In the genomic region with DNA sequence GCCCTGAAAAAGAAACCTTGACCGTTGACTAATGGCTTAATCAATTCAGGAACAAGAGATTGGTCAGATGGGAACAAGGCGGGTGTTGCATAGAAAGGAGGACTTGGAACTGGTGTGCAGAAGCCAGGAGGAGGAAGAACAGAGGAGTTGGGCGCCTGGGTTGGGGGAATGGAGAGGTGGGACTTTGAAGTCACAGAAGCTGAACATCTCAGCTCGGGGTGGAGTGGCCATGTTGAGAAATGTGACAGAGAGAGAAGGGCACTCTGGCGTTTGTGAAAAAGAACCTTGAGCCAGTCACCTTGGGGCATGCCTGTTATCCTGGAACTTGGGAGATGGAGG, we compare ENCODE assay signal across 11 mouse cellular contexts. TPM values are rescaled to one million over a fixed set of nuclear protein-coding genes. Genes with fewer than 3 reads are reported as not detected.
DNase-seq lines count a peak whose midpoint lies in the region; ATAC-seq and TF ChIP-seq lines count a peak whose summit lies in the region.
"Had no signal": no experiment of that assay in that cellular context is flagged by ENCODE, and none has a peak within 500 bp of the region (broad histone marks: within the 10 kb centered on the region; RNA-seq: fewer than 3 reads in every experiment).

No protein-coding gene starts in this region.

- H3K4me1 ChIP-seq in heart, embryonic 13.5 days, result peaks cover 81% of the 10 kb centered on the region
- H3K4me1 ChIP-seq in heart, embryonic 10.5 days, result peaks cover 79% of the 10 kb centered on the region
- H3K4me1 ChIP-seq in lung, postnatal 0 days (ENCODE audit: insufficient read depth, low read depth, low read length), result peaks cover 53% of the 10 kb centered on the region
- peaks cover 66% of the 10 kb centered on the region for H3K4me1 ChIP-seq in intestine, embryonic 14.5 days (replicated peaks; ENCODE audit: control insufficient read depth, insufficient read depth, low read length)
- H3K4me1 ChIP-seq in liver, postnatal 0 days (ENCODE audit: insufficient read depth), result peaks cover 52% of the 10 kb centered on the region
- peaks cover 7% of the 10 kb centered on the region for H3K4me1 ChIP-seq in cerebellum, adult 2 months (ENCODE audit: control insufficient read depth, insufficient read depth, low read length)

- no peaks in the 10 kb centered on the region for H3K27me3 ChIP-seq in heart, embryonic 13.5 days (replicated peaks)
- H3K27me3 ChIP-seq in heart, embryonic 10.5 days (ENCODE audit: insufficient read depth, poor library complexity, severe bottlenecking), result peaks cover 16% of the 10 kb centered on the region; the same call in 1 of the 2 replicates
- H3K27me3 ChIP-seq in lung, postnatal 0 days (replicated peaks; ENCODE audit: insufficient read depth, low read length), result no peaks in the 10 kb centered on the region
- no peaks in the 10 kb centered on the region for H3K27me3 ChIP-seq in intestine, embryonic 14.5 days (replicated peaks; ENCODE audit: control insufficient read depth, insufficient read depth, low read length)
- H3K27me3 ChIP-seq in liver, postnatal 0 days (ENCODE audit: insufficient read depth, low read length), result no peaks in the 10 kb centered on the region
- no peaks in the 10 kb centered on the region; the same call in 1 of the 2 replicates for H3K27me3 ChIP-seq in cerebellum, adult 2 months (ENCODE audit: control insufficient read depth, insufficient read depth, low read length)

- no peak overlapping the region for H3K9ac ChIP-seq in heart, embryonic 13.5 days
- no peak overlapping the region for H3K9ac ChIP-seq in lung, postnatal 0 days (replicated peaks; ENCODE audit: low read depth)
- no peak overlapping the region for H3K9ac ChIP-seq in intestine, embryonic 14.5 days (ENCODE audit: low read length)
- H3K9ac ChIP-seq in liver, postnatal 0 days (replicated peaks), result peak overlapping the region; percentile 30

- 56% methylated on average over 5 of the region's 5 CpGs for WGBS in heart, embryonic 13.5 days
- 55% methylated on average over 5 of the region's 5 CpGs for WGBS in heart, embryonic 10.5 days
- WGBS in lung, postnatal 0 days, result 40% methylated on average over 5 of the region's 5 CpGs
- WGBS in intestine, embryonic 14.5 days, result 64% methylated on average over 5 of the region's 5 CpGs
- WGBS in liver, postnatal 0 days (ENCODE audit: insufficient replicate concordance), result 40% methylated on average over 5 of the region's 5 CpGs
- WGBS in cerebellum, adult 2 months, result 77% methylated on average over 5 of the region's 5 CpGs

- TF ChIP-seq EP300 in lung, postnatal 0 days (IDR thresholded peaks at IDR 0.05), result no peak
- no peak for TF ChIP-seq EP300 in liver, postnatal 0 days (IDR thresholded peaks at IDR 0.05; ENCODE audit: low read depth)

- no peak for DNase-seq in heart, embryonic 10.5 days (ENCODE audit: low spot score)
- DNase-seq in lung, postnatal 0 days (ENCODE audit: low spot score), result peak; percentile 75
- DNase-seq in lung, postnatal 25 days (ENCODE audit: low spot score), result no peak
- no peak for DNase-seq in intestine, embryonic 14.5 days (ENCODE audit: low spot score)
- no peak for DNase-seq in liver, postnatal 0 days
- DNase-seq in cerebellum, adult 2 months, result no peak
- DNase-seq in layer of hippocampus, adult 8-10 months (ENCODE audit: low spot score in 2 of 2), result no peak
- DNase-seq: cerebellum, adult 11-12 months; right cerebral cortex, postnatal 4 days had no signal

- no peaks in the 10 kb centered on the region for H3K9me3 ChIP-seq in heart, embryonic 13.5 days
- no peaks in the 10 kb centered on the region for H3K9me3 ChIP-seq in heart, embryonic 10.5 days
- H3K9me3 ChIP-seq in lung, postnatal 0 days (ENCODE audit: low read length), result no peaks in the 10 kb centered on the region
- no peaks in the 10 kb centered on the region for H3K9me3 ChIP-seq in intestine, embryonic 14.5 days (ENCODE audit: control insufficient read depth, low read length)
- H3K9me3 ChIP-seq in liver, postnatal 0 days (ENCODE audit: low read length), result no peaks in the 10 kb centered on the region

- H3K36me3 ChIP-seq in heart, embryonic 13.5 days, result peaks cover 3% of the 10 kb centered on the region
- peaks cover under 1% of the 10 kb centered on the region; the same call in 1 of the 2 replicates for H3K36me3 ChIP-seq in heart, embryonic 10.5 days
- H3K36me3 ChIP-seq in lung, postnatal 0 days (ENCODE audit: insufficient read depth, low read length), result 0 out of 2 replicates have a peak, but pooled peaks cover 1% of the 10 kb centered on the region
- peaks cover 4% of the 10 kb centered on the region for H3K36me3 ChIP-seq in intestine, embryonic 14.5 days (ENCODE audit: control insufficient read depth, insufficient read depth, low read length)
- peaks cover under 1% of the 10 kb centered on the region for H3K36me3 ChIP-seq in liver, postnatal 0 days (replicated peaks; ENCODE audit: insufficient read depth, low read length)

- no peak overlapping the region; the same call in 1 of the 2 replicates for H3K4me3 ChIP-seq in heart, embryonic 13.5 days
- H3K4me3 ChIP-seq in heart, embryonic 10.5 days, result no peak overlapping the region
- H3K4me3 ChIP-seq in lung, postnatal 0 days (ENCODE audit: low read depth, low read length), result no peak overlapping the region
- no peak overlapping the region for H3K4me3 ChIP-seq in intestine, embryonic 14.5 days (ENCODE audit: low read depth, low read length)
- H3K4me3 ChIP-seq in liver, postnatal 0 days (ENCODE audit: low read depth, low read length), result peak overlapping the region; percentile 67
- H3K4me3 ChIP-seq in cerebellum, adult 2 months (replicated peaks; ENCODE audit: insufficient read depth, low read depth, low read length), result no peak overlapping the region

- no peak for TF ChIP-seq POLR2A in cerebellum, adult 2 months (IDR thresholded peaks at IDR 0.05; ENCODE audit: borderline replicate concordance, insufficient read depth, low read length)

- ATAC-seq in heart, embryonic 13.5 days (ENCODE audit: extremely low read depth, insufficient number of reproducible peaks, low FRiP score, low TSS enrichment), result no peak
- ATAC-seq in lung, postnatal 0 days, result no peak
- no peak for ATAC-seq in intestine, embryonic 14.5 days (replicated peaks; ENCODE audit: low FRiP score, low TSS enrichment, low read depth)
- no peak for ATAC-seq in liver, postnatal 0 days

- TF ChIP-seq CTCF in lung, postnatal 0 days (IDR thresholded peaks at IDR 0.05), result no peak
- no peak for TF ChIP-seq CTCF in liver, postnatal 0 days (IDR thresholded peaks at IDR 0.05; ENCODE audit: low read depth)
- no peak for TF ChIP-seq CTCF in cerebellum, adult 2 months (IDR thresholded peaks at IDR 0.05; ENCODE audit: borderline replicate concordance, insufficient read depth, low read depth, low read length)

- 0 out of 2 replicates have a peak overlapping the region, but pooled peaks have one; percentile 8 for H3K27ac ChIP-seq in heart, embryonic 13.5 days (replicated peaks)
- no peak overlapping the region for H3K27ac ChIP-seq in heart, embryonic 10.5 days
- 0 out of 2 replicates have a peak overlapping the region, but pooled peaks have one; percentile 28 for H3K27ac ChIP-seq in lung, postnatal 0 days (ENCODE audit: low read length)
- H3K27ac ChIP-seq in intestine, embryonic 14.5 days (ENCODE audit: low read depth), result no peak overlapping the region
- H3K27ac ChIP-seq in liver, postnatal 0 days (ENCODE audit: low read depth), result peak overlapping the region; percentile 97; the same call in 1 of the 2 replicates
- H3K27ac ChIP-seq in cerebellum, adult 2 months (ENCODE audit: insufficient read depth, low read length), result no peak overlapping the region

- H3K4me2 ChIP-seq in heart, embryonic 13.5 days, result peak overlapping the region; percentile 90
- H3K4me2 ChIP-seq in lung, postnatal 0 days (replicated peaks; ENCODE audit: low read depth, low read length), result peak overlapping the region; percentile 79
- peak overlapping the region; percentile 56; the same call in 1 of the 2 replicates for H3K4me2 ChIP-seq in intestine, embryonic 14.5 days (ENCODE audit: low read length)
- peak overlapping the region; percentile 88 for H3K4me2 ChIP-seq in liver, postnatal 0 days (ENCODE audit: low read depth, low read length)

RNA-seq across cellular contexts. Expression of gene Tnfrsf1a, which starts 2.9 kb away (rescaled TPM):
- 39.0 and 43.8 TPM in 2 replicates for polyA plus RNA-seq in heart, embryonic 13.5 days (2015; fragmentation: Nextera tagmentation; extraction: Ambion mirVana)
- polyA plus RNA-seq in heart, embryonic 10.5 days (2016; fragmentation: Nextera tagmentation; extraction: Ambion mirVana), result 33.6 and 35.3 TPM in 2 replicates
- polyA plus RNA-seq in lung, postnatal 0 days (2015; fragmentation: Nextera tagmentation; extraction: Ambion mirVana), result 107 and 108 TPM in 2 replicates
- polyA plus RNA-seq in intestine, embryonic 14.5 days (2014; fragmentation: Nextera tagmentation; extraction: Ambion mirVana), result 60.6 and 63.3 TPM in 2 replicates
- polyA plus RNA-seq in liver, postnatal 0 days (2015; fragmentation: Nextera tagmentation; extraction: Ambion mirVana), result 40.5 and 41.1 TPM in 2 replicates
- 11.4 and 11.8 TPM in 2 replicates for polyA plus RNA-seq in cerebellum, adult 2 months (2012; rRNA removed)
- total RNA-seq in layer of hippocampus, adult 8-10 months (2022), result 10 to 100 TPM; 11.0 to 36.7 (median 21.8) TPM

RNA-seq across cellular contexts. Expression of gene Plekhg6, which starts 28.6 kb away (rescaled TPM):
- polyA plus RNA-seq in heart, embryonic 13.5 days (2015; fragmentation: Nextera tagmentation; extraction: Ambion mirVana), result 0.10 and 0.11 TPM in 2 replicates
- 0.20 TPM in 1 of 2 replicates, not detected in the other for polyA plus RNA-seq in heart, embryonic 10.5 days (2016; fragmentation: Nextera tagmentation; extraction: Ambion mirVana)
- 0.50 and 0.82 TPM in 2 replicates for polyA plus RNA-seq in lung, postnatal 0 days (2015; fragmentation: Nextera tagmentation; extraction: Ambion mirVana)
- 2.4 and 2.8 TPM in 2 replicates for polyA plus RNA-seq in intestine, embryonic 14.5 days (2014; fragmentation: Nextera tagmentation; extraction: Ambion mirVana)
- 1.1 and 1.2 TPM in 2 replicates for polyA plus RNA-seq in liver, postnatal 0 days (2015; fragmentation: Nextera tagmentation; extraction: Ambion mirVana)
- polyA plus RNA-seq in cerebellum, adult 2 months (2012; rRNA removed), result 0.06 and 0.10 TPM in 2 replicates
- under 1 TPM in 1 of 4 experiments, not detected in 3; 0.12 TPM for total RNA-seq in layer of hippocampus, adult 8-10 months (2022)
- total RNA-seq: heart, postnatal 14 days had no signal

RNA-seq across cellular contexts. Expression of gene Scnn1a, which starts 31.6 kb away (rescaled TPM):
- 0.63 and 0.69 TPM in 2 replicates for polyA plus RNA-seq in heart, embryonic 13.5 days (2015; fragmentation: Nextera tagmentation; extraction: Ambion mirVana)
- polyA plus RNA-seq in heart, embryonic 10.5 days (2016; fragmentation: Nextera tagmentation; extraction: Ambion mirVana), result 0.65 and 0.98 TPM in 2 replicates
- 106 and 123 TPM in 2 replicates for polyA plus RNA-seq in lung, postnatal 0 days (2015; fragmentation: Nextera tagmentation; extraction: Ambion mirVana)
- 2.0 TPM in 2 replicates for polyA plus RNA-seq in intestine, embryonic 14.5 days (2014; fragmentation: Nextera tagmentation; extraction: Ambion mirVana)
- polyA plus RNA-seq in liver, postnatal 0 days (2015; fragmentation: Nextera tagmentation; extraction: Ambion mirVana), result 0.76 and 1.1 TPM in 2 replicates
- 0.67 and 0.74 TPM in 2 replicates for polyA plus RNA-seq in cerebellum, adult 2 months (2012; rRNA removed)
- total RNA-seq in layer of hippocampus, adult 8-10 months (2022), result 1 to 10 TPM; 4.3 to 5.6 (median 5.3) TPM

RNA-seq across cellular contexts. Expression of gene Ltbr, which starts 38.3 kb away (rescaled TPM):
- 42.9 and 43.5 TPM in 2 replicates for polyA plus RNA-seq in heart, embryonic 13.5 days (2015; fragmentation: Nextera tagmentation; extraction: Ambion mirVana)
- 37.8 and 40.4 TPM in 2 replicates for polyA plus RNA-seq in heart, embryonic 10.5 days (2016; fragmentation: Nextera tagmentation; extraction: Ambion mirVana)
- polyA plus RNA-seq in lung, postnatal 0 days (2015; fragmentation: Nextera tagmentation; extraction: Ambion mirVana), result 96.7 and 100 TPM in 2 replicates
- 67.4 and 67.8 TPM in 2 replicates for polyA plus RNA-seq in intestine, embryonic 14.5 days (2014; fragmentation: Nextera tagmentation; extraction: Ambion mirVana)
- polyA plus RNA-seq in liver, postnatal 0 days (2015; fragmentation: Nextera tagmentation; extraction: Ambion mirVana), result 31.8 TPM in 2 replicates
- polyA plus RNA-seq in cerebellum, adult 2 months (2012; rRNA removed), result 12.1 and 12.5 TPM in 2 replicates
- 10 to 100 TPM in 2 of 4 experiments, 1 to 10 TPM in 2; 8.1 to 16.8 (median 11.5) TPM for total RNA-seq in layer of hippocampus, adult 8-10 months (2022)

Comparison
In these comparisons a context has a peak if more than half of its experiments do, and no peak if none do; other contexts are left out.
1. H3K27ac ChIP-seq: peak in heart, embryonic 13.5 days (single experiment), lung, postnatal 0 days (single experiment) and liver, postnatal 0 days (single experiment); none in heart, embryonic 10.5 days (single experiment), intestine, embryonic 14.5 days (single experiment) and cerebellum, adult 2 months (single experiment).
2. RNA of gene Scnn1a, which starts 31.6 kb away (polyA plus RNA-seq): 106 to 123 TPM in lung, postnatal 0 days; 2.0 TPM in intestine, embryonic 14.5 days, 0.76 to 1.1 TPM in liver, postnatal 0 days, 0.65 to 0.98 TPM in heart, embryonic 10.5 days, 0.67 to 0.74 TPM in cerebellum, adult 2 months and 0.63 to 0.69 TPM in heart, embryonic 13.5 days; every median in the first group is over 10 times any median in the second.
3. Peak in every context shown above with its lines, with median percentiles within 50 percentile points of each other: H3K4me2 ChIP-seq.